Mouse (Mus musculus): ENCODE data around the gene Stpg3.

Stpg3 gene

GRCm38 (mm10) chr2:25236614-25237013 lies 22.2 kb upstream of the Stpg3 start, which contains the start of gene Rnf224:
Rnf224 (minus strand) TSS chr2:25236787.
- DNase-seq (ENCODE audit: low read depth in 1 of 2, low spot score in 2 of 2): no peak

GRCm38 (mm10) chr2:25234551-25235220 lies 20.2 kb upstream of the Stpg3 start:
- no peak for DNase-seq (ENCODE audit: low read depth in 1 of 2, low spot score in 2 of 2)

GRCm38 (mm10) chr2:25234050-25234449 lies 19.6 kb upstream of the Stpg3 start, which contains the start of gene Slc34a3:
Slc34a3 (minus strand) TSS chr2:25234364.
- DNase-seq (ENCODE audit: low read depth in 1 of 2, low spot score in 2 of 2): no peak

GRCm38 (mm10) chr2:25233421-25233820 lies 19.0 kb upstream of the Stpg3 start:
- DNase-seq (ENCODE audit: low read depth in 1 of 2, low spot score in 2 of 2): no peak

GRCm38 (mm10) chr2:25231038-25231437 lies 16.6 kb upstream of the Stpg3 start:
- no peak for DNase-seq (ENCODE audit: low read depth in 1 of 2, low spot score in 2 of 2)

- no peak for DNase-seq (ENCODE audit: low read depth in 1 of 2, low spot score in 2 of 2)
Observed at GRCm38 (mm10) chr2:25230581-25230980, 16.1 kb upstream of the Stpg3 start.

GRCm38 (mm10) chr2:25229582-25229981 lies 15.1 kb upstream of the Stpg3 start:
- DNase-seq (ENCODE audit: low read depth in 1 of 2, low spot score in 2 of 2): no peak

GRCm38 (mm10) chr2:25228995-25229530 lies 14.6 kb upstream of the Stpg3 start:
- no peak for DNase-seq (ENCODE audit: low read depth in 1 of 2, low spot score in 2 of 2)

GRCm38 (mm10) chr2:25228431-25228889 lies 14.0 kb upstream of the Stpg3 start:
- DNase-seq (ENCODE audit: low read depth in 1 of 2, low spot score in 2 of 2): peak; percentile 74 to 76

- DNase-seq (ENCODE audit: low read depth in 1 of 2, low spot score in 2 of 2): no peak
Observed at GRCm38 (mm10) chr2:25227406-25227805, 13.0 kb upstream of the Stpg3 start.

- no peak for DNase-seq (ENCODE audit: low read depth in 1 of 2, low spot score in 2 of 2)
Observed at GRCm38 (mm10) chr2:25226864-25227263, 12.4 kb upstream of the Stpg3 start.

- no peak for DNase-seq (ENCODE audit: low read depth in 1 of 2, low spot score in 2 of 2)
Observed at GRCm38 (mm10) chr2:25225811-25226379, 11.5 kb upstream of the Stpg3 start.

GRCm38 (mm10) chr2:25224766-25225752 lies 10.6 kb upstream of the Stpg3 start:
- peak; percentile 97 to 98 for DNase-seq (ENCODE audit: low read depth in 1 of 2, low spot score in 2 of 2)

GRCm38 (mm10) chr2:25224492-25224765 lies 10.0 kb upstream of the Stpg3 start, which contains the start of gene Tubb4b:
Tubb4b (minus strand) TSS chr2:25224702.
- no peak for DNase-seq (ENCODE audit: low read depth in 1 of 2, low spot score in 2 of 2)

GRCm38 (mm10) chr2:25223681-25224491 lies 9.4 kb upstream of the Stpg3 start:
- DNase-seq (ENCODE audit: low read depth in 1 of 2, low spot score in 2 of 2): peak in 1 of 2 experiments; percentile 69

GRCm38 (mm10) chr2:25221331-25221772 lies 6.9 kb upstream of the Stpg3 start:
- DNase-seq (ENCODE audit: low read depth in 1 of 2, low spot score in 2 of 2): no peak

- DNase-seq (ENCODE audit: low read depth in 1 of 2, low spot score in 2 of 2): no peak
Observed at GRCm38 (mm10) chr2:25218445-25218844, 4.0 kb upstream of the Stpg3 start, which contains the start of gene Fam166a. Fam166a (plus strand) TSS chr2:25218745.

GRCm38 (mm10) chr2:25217666-25218065 lies 3.2 kb upstream of the Stpg3 start:
- no peak for DNase-seq (ENCODE audit: low read depth in 1 of 2, low spot score in 2 of 2)

GRCm38 (mm10) chr2:25213266-25213865 lies 1.1 kb downstream of the Stpg3 start:
- DNase-seq (ENCODE audit: low read depth in 1 of 2, low spot score in 2 of 2): no peak

- DNase-seq (ENCODE audit: low read depth in 1 of 2, low spot score in 2 of 2): peak; percentile 80 to 83
Observed at GRCm38 (mm10) chr2:25211121-25211670, 3.2 kb downstream of the Stpg3 start, which contains the start of gene Nelfb. Nelfb (minus strand) TSS chr2:25211489.
